21 mouse cellular contexts compared by ENCODE assay signal in genomic region chr13:37658519-37658918, GRCm38 (mm10).
A peak's percentile ranks its signal among the peaks of the same experiment; 100 is the strongest.
DNase-seq lines count a peak whose midpoint lies in the region; ATAC-seq and TF ChIP-seq lines count a peak whose summit lies in the region.
"Had no signal": no experiment of that assay in that cellular context is flagged by ENCODE, and none has a peak within 500 bp of the region (broad histone marks: within the 10 kb centered on the region; RNA-seq: fewer than 3 reads in every experiment).

No protein-coding gene starts in this region.

- no peak overlapping the region for H3K4me3 ChIP-seq in liver, embryonic 16.5 days (ENCODE audit: low read depth, low read length)
- no peak overlapping the region for H3K4me3 ChIP-seq in bone marrow, adult 2 months (replicated peaks; ENCODE audit: control insufficient read depth, low read depth, low read length)
- H3K4me3 ChIP-seq: hindbrain, embryonic 13.5 days; limb, embryonic 15.5 days; neural tube, embryonic 13.5 days had no signal

- no peak overlapping the region for H3K9ac ChIP-seq in liver, embryonic 16.5 days (ENCODE audit: low read depth, low read length)
- H3K9ac ChIP-seq: hindbrain, embryonic 13.5 days; limb, embryonic 15.5 days; neural tube, embryonic 13.5 days had no signal

- no peak for TF ChIP-seq CTCF in bone marrow, adult 2 months (IDR thresholded peaks at IDR 0.05; ENCODE audit: control insufficient read depth, insufficient read depth, low read length)

- H3K9me3 ChIP-seq in liver, embryonic 16.5 days (replicated peaks; ENCODE audit: control insufficient read depth, low read length) = no peaks in the 10 kb centered on the region
- H3K9me3 ChIP-seq: hindbrain, embryonic 13.5 days; limb, embryonic 15.5 days; neural tube, embryonic 13.5 days had no signal

- TF ChIP-seq POLR2A in bone marrow, adult 2 months (IDR thresholded peaks at IDR 0.05; ENCODE audit: borderline replicate concordance, control insufficient read depth, low read depth, low read length) = no peak

- no peaks in the 10 kb centered on the region for H3K36me3 ChIP-seq in liver, embryonic 16.5 days (ENCODE audit: control insufficient read depth, insufficient read depth)
- H3K36me3 ChIP-seq: hindbrain, embryonic 13.5 days; limb, embryonic 15.5 days; neural tube, embryonic 13.5 days had no signal

- 0 out of 2 replicates have a peak overlapping the region, but pooled peaks have one; percentile 2 for H3K27ac ChIP-seq in liver, embryonic 16.5 days (ENCODE audit: low read length)
- peak overlapping the region; percentile 8 for H3K27ac ChIP-seq in bone marrow, adult 2 months (ENCODE audit: control insufficient read depth, insufficient read depth, low read depth, low read length, poor library complexity)
- H3K27ac ChIP-seq: hindbrain, embryonic 13.5 days; limb, embryonic 15.5 days; neural tube, embryonic 13.5 days had no signal

- no peak overlapping the region for H3K4me2 ChIP-seq in liver, embryonic 16.5 days (ENCODE audit: low read depth, low read length)
- H3K4me2 ChIP-seq: hindbrain, embryonic 13.5 days; limb, embryonic 15.5 days; neural tube, embryonic 13.5 days had no signal

- H3K4me1 ChIP-seq in liver, embryonic 16.5 days (ENCODE audit: control insufficient read depth, low read depth, low read length) = no peaks in the 10 kb centered on the region
- peaks cover 9% of the 10 kb centered on the region for H3K4me1 ChIP-seq in bone marrow, adult 2 months (ENCODE audit: control insufficient read depth, insufficient read depth, low read length)
- H3K4me1 ChIP-seq: hindbrain, embryonic 13.5 days; neural tube, embryonic 13.5 days had no signal

- no peak for DNase-seq in liver
- DNase-seq in B cell, adult 2 months = peak; percentile 28 to 32
- DNase-seq in kidney, adult 9 months = no peak
- DNase-seq in frontal cortex, postnatal 25 days (ENCODE audit: low spot score in 2 of 2) = no peak
- DNase-seq: adrenal gland, adult 8-10 months; cerebellum, adult 2 months; cerebellum, postnatal 36 days; gastrocnemius, postnatal 25 days; kidney, adult 18-20 months; left cerebral cortex, postnatal 4 days; midbrain, embryonic 14.5 days; retina, postnatal 1 day; right cerebral cortex, postnatal 25 days had no signal

- no peaks in the 10 kb centered on the region for H3K27me3 ChIP-seq in liver, embryonic 16.5 days (ENCODE audit: control insufficient read depth, insufficient read depth, low read depth, low read length)
- H3K27me3 ChIP-seq: hindbrain, embryonic 13.5 days; limb, embryonic 15.5 days; neural tube, embryonic 13.5 days had no signal

- no peak for ATAC-seq in liver, embryonic 16.5 days (ENCODE audit: low read depth)
- ATAC-seq in monocyte, adult 5-6 weeks (replicated peaks; ENCODE audit: insufficient number of reproducible peaks, low FRiP score, low TSS enrichment, poor library complexity, severe bottlenecking) = 0 out of 2 replicates have a peak, but pooled peaks have one; percentile 11
- ATAC-seq: activated CD4-positive, CD25-positive, alpha-beta regulatory T cell, adult 4 months; forebrain, embryonic 16.5 days had no signal

- WGBS in liver, embryonic 16.5 days (ENCODE audit: insufficient replicate concordance) = 44% methylated on average over 6 of the region's 6 CpGs
- WGBS in bone marrow, adult 2 months = 36% methylated on average over 6 of the region's 6 CpGs

Comparison
In these comparisons a context has a peak if more than half of its experiments do, and no peak if none do; other contexts are left out.
1. DNase-seq: peak in B cell, adult 2 months (2 of 2); none in liver (single experiment), kidney, adult 9 months (single experiment) and frontal cortex, postnatal 25 days (0 of 2).